Mouse (Mus musculus) liver (tissue): Measurements from ENCODE around the gene Hacl1.
A peak's percentile ranks its signal among the peaks of the same experiment; 100 is the strongest.

Experiments
- DNase-seq: peaks from one replicate; pipeline ENCODE4 v3.0.0-alpha.2; 2020; ENCODE audit warnings: mixed read lengths

The Hacl1 gene

DNA sequence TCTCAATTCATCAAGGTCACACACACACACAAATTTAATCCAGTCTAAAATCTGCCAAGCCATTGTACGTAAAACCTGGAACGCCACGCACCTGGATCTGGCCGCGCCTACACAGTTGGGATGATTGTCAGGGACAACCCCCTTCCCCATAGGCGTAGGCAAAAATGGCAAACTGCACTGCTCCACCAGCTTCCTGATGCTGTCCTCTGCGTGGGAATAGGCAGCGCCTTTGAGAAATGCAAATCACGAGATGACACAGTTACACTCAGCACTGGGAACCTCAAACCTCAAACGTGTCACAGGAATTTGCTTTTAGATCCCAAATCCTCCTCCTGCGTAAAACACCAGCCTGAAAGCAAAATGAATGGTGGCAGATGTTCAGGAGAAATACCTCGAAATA is 18.3 kb downstream of the Hacl1 start:
- no peak for DNase-seq

DNA sequence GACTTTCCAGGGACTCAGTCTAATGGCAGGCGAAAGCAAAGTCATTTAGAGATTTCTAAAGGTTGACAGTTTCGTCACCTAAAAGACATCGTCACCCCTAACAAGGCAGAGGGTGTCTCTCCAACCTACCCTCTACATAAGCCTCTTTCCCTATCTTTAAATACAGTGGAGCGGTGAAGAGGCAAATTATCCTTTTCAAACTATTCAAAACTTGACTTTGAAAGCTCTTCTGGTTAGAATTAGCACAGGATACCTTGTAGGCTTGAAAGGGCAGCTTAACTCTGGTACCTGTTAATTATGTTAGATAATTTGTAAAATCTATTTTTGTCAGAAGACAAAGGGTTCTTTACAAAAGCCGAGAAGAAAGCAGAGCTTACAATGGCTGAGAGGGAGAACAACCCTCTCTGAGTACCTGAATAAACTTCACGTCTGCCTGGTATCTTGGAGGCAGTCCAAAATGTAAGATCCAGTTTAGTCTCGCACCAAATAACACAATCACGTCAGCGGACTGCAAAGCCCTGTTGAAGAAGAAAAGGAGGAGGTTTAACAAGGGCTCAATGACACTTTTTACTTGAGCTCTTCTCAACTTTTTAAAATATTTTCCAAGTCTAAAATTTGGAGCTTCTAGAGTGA is 20.4 kb downstream of the Hacl1 start:
- no peak for DNase-seq

DNA sequence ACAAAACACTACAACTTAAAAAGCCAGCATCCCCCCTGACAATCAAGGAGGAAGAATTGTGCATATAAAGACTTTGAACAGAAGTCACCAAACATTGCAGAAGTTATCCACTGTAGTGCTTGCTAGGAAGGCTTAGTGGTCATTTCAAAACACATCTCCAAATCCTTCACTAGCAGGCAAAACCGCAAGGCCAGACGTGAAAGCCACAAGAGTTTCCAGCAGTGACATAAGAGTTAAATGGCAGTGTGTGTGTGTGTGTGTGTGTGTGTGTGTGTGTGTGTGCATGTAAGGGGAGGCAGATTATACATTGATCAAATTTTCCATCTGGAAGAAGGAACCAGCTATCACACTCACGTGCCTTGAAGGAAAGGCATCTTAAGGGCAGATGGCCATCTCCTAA is 23.1 kb downstream of the Hacl1 start:
- DNase-seq: no peak

DNA sequence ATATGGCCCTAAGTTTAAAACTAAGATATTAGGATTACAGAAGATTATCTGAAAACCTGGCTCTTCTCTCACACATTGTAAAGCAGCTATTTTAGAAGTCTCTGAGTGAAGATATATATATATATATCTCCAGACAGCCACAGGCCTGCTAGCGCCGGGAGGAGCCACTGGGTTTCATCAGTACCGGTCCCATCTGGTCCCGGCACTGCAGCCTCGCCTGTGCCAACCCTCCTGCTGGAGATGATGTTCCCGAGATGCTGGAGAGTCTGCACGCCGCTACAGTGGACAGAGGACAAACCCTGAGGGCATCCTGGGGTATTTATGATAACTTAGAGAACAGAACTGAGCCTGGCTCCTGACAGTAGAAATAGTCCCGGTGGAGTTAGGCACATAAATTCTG is 23.9 kb downstream of the Hacl1 start:
- DNase-seq: no peak

DNA sequence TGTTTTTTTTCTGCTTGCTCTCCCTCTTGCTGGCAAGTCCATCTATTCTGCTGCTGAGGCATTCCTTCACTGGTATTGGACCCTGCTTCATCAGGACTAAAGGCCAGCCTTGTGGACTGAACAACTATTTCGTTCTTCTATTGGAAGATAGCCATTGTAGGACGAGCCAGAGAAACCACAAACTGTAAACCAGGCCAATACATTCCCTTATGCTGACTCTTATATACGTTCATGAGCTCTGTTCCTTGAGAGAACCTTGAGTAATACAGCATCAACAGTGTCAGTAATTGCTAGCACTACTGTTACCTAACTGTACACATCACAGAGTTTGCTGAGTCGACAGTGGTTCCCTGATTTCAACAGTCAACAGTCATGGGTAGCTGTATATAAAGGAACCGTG is 27.4 kb downstream of the Hacl1 start:
- no peak for DNase-seq

DNA sequence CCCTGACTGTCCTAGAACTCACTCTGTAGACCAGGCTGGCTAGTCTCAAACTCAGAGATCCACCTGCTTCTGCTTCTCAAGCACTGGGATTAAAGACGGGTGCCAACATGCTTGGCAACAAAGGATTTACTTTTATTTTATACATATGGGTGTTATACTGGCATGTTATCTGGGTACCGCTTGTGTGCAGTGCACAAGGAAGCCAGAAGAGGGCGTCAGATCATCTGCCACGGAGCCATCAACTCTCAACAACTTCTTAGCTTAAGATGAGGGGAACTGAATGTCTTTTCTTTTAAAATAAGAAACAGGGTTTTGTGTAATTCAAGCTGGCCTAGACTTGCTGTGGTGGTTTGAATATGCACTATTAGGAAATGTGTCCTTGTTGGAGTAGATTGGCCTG is 29.1 kb downstream of the Hacl1 start:
- no peak for DNase-seq

DNA sequence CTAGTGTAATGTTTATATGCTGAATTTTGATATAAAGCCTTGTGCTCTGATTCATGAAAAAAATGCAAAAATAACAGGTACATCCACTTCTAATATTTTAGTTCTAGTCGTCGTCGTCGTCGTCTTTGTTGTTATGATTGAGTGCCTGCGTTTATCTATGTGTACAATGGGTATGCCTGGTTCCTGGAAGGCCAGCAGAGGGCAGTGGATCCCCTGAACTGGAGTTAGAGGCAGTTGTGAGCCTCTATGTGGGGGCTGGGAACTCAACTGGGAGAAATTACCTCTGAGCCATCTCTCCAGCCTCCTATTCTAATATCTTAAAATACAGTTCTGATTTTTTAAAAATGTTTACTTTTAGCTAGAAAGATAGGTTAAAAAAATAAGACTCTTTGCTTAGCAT is 35.6 kb downstream of the Hacl1 start:
- DNase-seq: peak; percentile 30

DNA sequence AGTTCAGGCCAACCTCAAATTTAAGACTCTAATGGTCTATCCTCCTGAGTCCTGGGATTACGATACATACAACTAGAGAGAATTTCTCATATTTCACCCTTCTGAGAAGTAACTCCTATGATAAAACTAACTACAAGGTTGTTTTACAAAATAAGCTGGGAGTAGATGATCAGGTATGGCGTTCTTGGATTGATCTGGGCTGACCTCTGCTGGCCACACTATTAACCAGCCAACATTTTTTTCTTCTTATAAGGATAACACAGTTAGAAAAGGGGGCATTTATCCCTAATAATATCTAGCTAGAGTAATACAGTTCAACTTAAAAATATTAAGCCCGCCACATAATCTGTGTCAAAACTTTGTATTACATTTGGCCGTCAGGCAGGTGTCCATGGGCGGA is 36.2 kb downstream of the Hacl1 start:
- peak; percentile 32 for DNase-seq

DNA sequence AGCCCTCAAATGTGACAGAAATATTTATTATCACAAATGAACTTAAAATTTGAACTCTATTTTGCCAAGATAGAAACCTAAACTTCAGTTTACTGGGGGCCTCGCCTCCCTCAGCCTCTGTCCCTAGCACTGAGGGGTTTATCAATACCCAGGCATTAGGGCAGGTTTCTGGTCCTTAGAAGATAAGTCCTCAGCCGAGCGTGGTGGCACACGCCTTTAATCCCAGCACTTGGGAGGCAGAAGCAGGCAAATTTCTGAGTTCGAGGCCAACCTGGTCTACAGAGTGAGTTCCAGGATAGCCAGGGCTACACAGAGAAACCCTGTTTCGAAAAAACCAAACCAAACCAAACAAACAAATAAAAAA is 38.5 kb downstream of the Hacl1 start:
- peak; percentile 70 for DNase-seq

DNA sequence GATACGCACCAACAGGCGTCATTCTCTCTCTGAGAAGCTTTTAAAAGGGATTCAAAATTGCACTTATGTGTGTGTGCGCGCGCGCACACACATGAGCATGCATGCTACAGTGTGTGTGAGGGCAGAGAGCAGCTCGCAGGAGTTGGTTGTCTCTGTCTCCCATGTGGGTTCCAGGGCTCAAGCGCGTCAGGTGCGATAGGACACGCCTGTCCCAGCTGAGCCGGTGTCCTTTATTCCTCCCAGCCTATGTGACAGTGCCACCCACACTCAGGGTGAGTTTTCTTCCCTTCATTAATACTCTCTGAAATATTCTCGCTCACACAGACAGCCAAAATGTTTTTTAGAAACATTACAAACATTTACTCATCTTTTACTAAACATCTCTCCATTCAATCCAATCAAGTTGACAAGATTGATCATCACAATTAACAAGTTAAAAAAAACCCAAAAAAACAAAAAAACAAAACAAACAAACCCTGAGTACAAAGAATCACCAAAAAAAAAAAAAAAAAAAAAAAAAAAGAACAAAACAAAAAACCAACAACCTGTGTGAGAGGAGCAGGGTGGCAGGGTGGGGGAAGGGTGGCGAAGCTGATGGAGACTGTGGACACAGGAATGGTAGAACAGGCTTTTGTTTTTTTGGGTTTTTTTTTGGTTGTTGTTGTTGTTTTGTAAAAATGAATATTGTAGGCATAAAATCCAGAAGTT is 39.0 kb downstream of the Hacl1 start:
- peak; percentile 69 for DNase-seq

DNA sequence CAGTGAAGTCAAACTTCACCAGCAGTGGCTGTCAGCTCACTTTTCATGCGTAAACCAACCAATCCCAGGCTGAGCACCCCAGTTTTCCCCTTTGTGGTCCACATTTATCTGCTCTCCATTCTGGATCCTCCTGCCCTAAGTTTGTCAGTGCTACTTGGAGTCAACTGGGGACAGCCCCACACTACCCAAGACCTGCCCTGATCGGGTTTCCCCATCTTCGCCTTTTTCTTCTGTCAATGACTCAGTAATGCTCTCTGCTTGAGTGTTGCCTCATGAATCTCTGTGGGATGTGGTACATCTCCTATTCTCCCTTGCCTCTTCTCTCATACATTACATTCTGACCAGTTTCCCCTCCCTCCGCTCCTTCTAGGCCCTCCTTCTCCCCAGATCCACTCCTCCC is 43.6 kb downstream of the Hacl1 start:
- DNase-seq: no peak

DNA sequence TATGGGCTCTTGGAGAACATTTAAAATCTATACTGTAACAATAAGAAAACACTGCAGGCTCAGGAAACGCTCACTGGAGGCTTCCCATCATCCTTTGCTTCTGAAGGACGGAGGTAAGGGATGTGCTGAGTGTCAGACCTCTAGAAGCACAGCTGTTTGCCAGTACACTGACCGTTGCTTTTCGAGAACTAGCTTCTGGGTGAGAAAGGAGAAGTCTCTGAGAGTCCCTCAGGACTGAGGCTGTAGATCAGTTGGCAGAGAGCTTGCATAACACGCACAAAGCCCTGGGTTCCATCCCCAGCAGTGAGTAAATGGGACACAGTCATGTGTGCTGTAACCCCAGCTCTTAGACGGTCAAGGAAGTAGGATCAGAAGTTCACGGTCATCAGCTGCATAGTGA is 44.7 kb downstream of the Hacl1 start:
- peak; percentile 15 for DNase-seq

DNA sequence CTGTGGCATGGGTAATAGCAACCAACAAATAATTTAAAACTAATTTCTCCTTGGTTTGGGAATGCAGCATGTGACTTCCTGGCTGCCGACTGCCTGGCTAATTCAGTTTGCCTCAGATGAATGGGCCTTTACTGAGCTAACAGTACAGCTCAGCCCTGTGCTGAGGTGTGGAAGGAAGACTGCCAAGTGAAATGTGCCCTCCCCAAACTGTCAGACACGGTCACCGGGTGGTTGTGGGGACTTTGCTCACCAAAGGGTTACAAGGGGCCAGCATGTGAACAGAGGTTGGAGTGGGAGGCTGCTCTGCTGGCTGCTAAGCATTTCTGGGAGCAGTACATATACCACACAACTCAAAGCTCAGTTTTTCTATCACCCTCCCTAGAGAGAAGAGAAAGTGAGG is 46.4 kb downstream of the Hacl1 start:
- no peak for DNase-seq

DNA sequence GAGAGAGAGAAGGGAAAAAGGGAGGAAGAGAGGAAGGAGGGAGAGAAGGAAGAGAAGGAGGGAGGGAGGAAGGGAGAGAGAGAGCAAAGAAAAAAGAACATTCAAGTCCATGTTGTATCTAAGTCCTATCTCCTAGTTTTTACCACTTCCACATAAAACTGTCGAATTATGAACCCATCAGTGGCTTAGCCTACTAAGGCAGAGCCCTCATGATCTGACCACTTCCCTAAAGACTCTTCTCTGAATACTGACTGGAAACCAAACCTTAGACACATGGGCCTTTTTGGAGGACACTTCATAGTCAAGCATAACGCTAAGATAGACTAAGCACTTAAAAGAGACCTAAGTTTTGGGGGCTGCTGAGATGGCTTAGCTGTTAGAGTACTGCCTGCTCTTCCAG is 48.0 kb downstream of the Hacl1 start:
- DNase-seq: no peak

DNA sequence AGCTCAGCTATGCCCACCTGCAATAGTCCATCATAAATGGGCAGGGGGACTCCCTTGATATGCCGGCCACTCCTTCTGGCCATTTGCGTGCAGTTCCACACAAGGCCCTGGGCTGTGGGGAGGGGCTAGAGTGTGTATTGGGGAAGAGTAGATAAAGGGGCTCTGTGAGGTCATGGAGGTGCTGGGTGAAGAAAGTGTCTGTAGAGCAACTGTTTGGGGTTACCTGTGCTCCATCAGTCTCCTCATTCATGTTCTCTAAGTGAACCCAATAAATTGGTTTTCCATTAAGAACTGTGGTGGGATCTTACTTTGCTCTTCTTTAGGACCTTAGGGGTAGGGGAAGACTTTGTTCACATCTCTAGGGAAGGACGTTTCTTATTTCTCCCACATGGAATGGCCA is 49.8 kb downstream of the Hacl1 start, which contains the start of gene Colq:
Gene Colq, minus strand, starts transcription at position 101 of the 400 bp plus-strand sequence.
- DNase-seq: no peak

DNA sequence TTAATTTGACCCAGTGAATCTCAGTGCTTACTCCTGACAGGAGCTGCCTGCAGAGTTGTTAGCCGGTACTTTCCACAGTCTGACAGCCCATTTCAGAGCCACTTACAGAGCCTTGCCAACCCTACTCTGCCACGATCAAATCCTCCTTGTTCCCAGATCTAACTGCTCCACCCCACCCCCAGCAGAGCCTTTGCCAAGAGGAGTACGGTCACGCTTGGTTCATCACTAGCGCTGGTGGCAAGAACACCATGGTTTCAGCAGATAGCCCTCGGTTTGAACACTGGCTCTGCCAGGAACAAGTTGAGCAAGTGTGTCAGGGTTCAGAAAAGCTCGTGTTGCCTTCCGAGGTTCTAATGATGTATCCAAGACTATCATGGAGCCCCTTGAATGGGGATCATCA is 54.6 kb downstream of the Hacl1 start:
- no peak for DNase-seq

DNA sequence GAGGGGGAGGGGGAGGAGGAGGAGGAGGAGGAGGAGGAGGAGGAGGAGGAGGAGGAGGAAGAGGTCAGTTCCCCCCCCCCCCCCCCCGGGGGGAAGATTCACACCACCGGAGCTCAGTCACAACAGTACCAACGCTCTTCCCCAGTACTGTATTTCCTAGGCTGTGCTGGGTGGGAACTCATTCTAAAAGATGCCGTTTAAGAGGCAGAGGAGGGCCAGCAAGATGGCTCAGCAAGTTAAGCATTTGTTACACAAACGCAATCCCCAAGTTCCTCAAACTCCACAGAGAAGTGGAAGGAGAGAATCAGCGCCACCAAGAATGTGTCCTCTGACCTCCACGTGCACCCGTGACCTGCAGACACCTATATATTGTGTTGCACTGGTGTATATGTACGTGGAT is 58.0 kb downstream of the Hacl1 start:
- DNase-seq: no peak

DNA sequence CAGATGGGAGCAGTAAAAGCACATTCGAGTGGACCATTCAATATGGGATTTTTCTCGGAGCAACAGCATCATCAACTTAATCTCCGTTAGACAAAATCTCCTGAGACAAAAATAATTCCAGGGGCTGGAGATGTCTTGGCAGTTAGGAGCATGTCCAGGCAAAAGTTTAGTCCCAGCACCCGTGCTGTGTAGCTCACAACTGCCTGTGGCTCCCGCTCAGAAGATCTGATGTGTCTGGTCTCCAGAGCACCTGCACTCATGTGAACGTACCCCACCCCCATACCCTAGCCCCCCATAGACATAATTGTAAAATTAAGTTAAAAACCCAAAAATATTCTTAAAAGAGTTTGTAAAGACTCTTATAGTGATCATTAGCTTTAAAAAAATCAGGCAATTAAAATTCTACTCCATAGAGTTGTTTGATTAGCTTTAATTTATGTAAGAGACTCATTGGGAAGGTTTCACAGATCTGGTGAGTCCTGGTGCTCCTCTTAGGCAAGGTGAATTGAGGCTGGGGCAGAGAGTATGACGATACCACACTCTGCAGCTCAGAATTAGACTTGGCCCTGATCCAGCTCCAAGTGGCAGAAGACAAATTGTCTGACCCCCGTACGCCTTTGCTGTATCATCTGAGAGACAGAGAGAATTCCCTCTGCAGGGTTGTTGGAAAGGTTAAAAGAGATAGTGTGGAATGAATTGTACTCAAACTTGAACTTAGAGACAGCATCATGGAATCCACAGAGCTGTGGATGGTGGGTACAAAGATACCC is 62.9 kb downstream of the Hacl1 start:
- no peak for DNase-seq

DNA sequence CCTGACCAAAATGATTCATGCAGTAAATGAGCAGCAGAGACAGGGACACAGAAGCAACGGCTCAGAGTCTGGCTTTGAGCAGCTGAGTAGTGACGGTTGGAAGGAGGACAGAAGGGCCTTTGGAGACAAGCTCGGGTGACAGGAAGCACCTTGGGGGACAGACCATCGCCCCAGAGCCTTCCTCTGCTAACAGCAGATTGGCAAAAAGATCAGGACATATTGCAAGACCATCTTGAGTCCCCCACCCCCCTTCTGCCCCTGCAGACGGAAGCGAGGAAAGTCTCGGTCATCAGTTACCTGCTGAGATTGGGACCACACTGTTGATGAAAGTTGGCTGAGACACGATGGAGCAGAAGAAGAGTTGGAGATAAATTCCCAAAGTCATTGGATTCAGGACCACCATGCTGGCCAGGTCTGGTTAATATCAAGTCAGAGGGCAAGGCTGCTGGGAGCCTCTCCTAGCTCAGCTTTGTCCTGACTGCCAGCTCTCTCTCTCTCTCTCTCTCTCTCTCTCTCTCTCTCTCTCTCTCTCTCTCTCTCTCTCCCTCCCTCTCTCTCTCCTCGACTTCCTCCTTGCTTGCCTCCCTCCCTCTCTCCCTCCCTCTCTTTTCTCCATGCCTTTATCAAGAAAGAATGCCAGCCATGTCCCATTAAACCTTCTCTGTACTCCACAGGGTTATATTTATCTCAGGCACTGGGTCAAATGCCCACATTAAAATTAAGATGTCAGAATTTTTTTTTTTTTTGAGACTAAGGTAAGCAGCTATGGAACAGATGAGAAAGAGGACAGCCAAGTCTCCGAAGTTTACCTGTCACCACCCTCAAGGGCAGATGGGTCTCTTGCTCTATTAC is 64.0 kb downstream of the Hacl1 start:
- no peak for DNase-seq

DNA sequence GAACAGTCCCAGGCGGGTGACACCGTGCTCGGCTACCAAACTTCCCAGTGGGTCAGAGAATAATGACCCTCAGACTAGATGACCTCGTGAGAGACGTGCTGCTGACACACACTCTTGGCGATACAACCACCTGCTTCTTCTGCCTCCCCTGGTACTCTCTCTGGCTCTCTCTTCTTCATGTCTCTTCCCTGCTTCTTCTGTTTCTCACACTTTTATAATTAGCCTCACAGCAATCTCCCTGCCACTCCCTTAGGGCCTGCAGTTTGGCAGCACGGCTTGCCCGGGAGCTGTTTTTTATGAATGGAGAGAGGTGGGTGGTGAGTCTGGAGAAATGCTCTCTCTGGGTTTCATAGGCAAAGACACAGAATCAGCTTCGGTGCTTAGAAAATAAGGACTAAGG is 65.2 kb downstream of the Hacl1 start:
- no peak for DNase-seq

DNA sequence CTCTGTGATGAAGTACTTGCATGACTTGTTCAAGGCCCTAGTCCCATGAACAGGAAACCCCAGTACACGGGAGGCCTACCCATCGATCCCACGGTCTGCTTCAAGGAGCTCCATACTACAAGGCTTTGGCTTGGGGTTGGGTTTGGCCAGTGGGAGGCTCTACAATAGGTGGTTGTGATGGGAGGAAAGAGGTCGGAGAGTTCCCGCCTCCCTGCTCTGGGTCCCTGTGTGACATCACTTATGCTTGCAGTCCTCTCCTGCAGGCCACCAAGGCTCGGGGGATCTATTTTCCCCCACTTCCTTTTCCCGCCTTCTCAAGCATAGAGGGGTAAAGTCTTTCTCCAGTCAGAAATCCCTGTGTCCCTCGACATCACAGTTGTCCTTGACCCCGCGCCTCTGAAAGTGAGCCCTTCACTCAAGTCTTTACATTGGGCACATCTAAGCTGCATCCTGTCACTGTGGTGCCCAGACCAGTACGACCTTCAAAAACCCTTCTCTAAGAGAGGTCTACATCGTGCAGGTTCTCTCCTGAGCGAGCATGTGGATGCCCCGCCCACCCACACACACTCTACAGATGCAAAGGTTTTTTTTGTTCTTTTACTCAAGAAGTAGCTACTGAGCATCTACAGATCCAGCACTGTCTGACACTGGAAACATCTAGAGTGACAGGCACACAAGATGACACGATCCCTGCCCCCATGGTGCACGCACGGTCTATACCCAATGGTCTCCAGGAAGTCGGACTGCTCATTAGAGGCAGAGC is 66.0 kb downstream of the Hacl1 start:
- DNase-seq: no peak

DNA sequence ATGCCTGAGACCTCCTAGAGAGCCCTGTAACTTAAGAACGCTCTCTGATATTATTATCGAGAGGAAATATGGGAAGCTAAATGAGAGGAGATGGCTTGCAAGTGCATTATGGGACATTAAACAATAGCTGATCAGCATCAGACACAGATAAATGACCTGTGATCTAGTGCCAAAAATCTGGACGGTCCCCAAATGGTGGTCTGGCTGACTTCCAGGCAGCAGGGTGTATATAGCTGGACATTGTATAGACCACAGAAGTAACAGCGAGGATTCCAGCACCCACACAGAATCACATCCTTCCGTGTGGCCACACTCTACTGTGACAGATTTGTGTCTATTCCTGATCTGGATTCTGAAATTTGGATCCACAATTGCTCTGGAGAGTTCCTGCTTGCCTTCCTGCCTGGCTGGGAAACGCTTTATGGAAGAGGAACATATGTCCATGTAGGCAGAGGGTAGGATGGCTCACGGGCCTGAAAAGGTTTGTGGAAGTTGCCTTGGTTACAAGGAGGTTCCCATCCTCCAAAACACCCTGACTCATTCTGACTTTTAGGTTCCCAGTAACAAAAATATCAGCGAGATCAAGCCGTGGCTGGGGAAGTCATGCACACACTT is 68.4 kb downstream of the Hacl1 start:
- no peak for DNase-seq
